Mouse (Mus musculus) layer of hippocampus, adult 8-10 months (tissue): ENCODE data around the gene Vasn. TPM values are rescaled to one million over a fixed set of nuclear protein-coding genes. Genes with fewer than 3 reads are reported as not detected.

Experiments
- DNase-seq, 2 experiments: peaks; one replicate each; pipeline ENCODE4 v3.0.0; 2022; ENCODE audit warnings: low spot score in 2 of 2
- total RNA-seq, 4 experiments: library from RNA; stranded (reverse); gene quantifications; 2 replicates each; pipeline ENCODE4 v1.2.4; 2022

The Vasn gene
- total RNA-seq: 10 to 100 TPM in 1 of 4 experiments, 1 to 10 TPM in 3; 4.8 to 10.2 (median 6.7) TPM

- peak; percentile 58 to 72 for DNase-seq
Observed at GRCm38 (mm10) chr16:4639831-4640237, at the start of gene Vasn, which contains the start of gene Dnaja3. Gene Vasn (plus strand): TSS chr16:4639941. Gene Dnaja3 (plus strand): TSS chr16:4639989.

- DNase-seq: no peak
Observed at GRCm38 (mm10) chr16:4590236-4590635, 49.5 kb upstream of the Vasn start.

GRCm38 (mm10) chr16:4592909-4593875, 46.5 kb upstream of the Vasn start:
- DNase-seq: peak in 1 of 2 experiments; percentile 41

GRCm38 (mm10) chr16:4593971-4594813, 45.5 kb upstream of the Vasn start, which contains the start of gene Glis2:
Gene Glis2 (plus strand): TSS chr16:4594713.
- DNase-seq: no peak

- no peak for DNase-seq
Observed at GRCm38 (mm10) chr16:4594814-4595526, 44.8 kb upstream of the Vasn start.

GRCm38 (mm10) chr16:4595527-4595963, 44.2 kb upstream of the Vasn start:
- DNase-seq: no peak

GRCm38 (mm10) chr16:4596141-4596728, 43.5 kb upstream of the Vasn start:
- no peak for DNase-seq

GRCm38 (mm10) chr16:4596836-4597235, 42.9 kb upstream of the Vasn start:
- DNase-seq: no peak

GRCm38 (mm10) chr16:4597296-4597695, 42.4 kb upstream of the Vasn start:
- no peak for DNase-seq

- no peak for DNase-seq
Observed at GRCm38 (mm10) chr16:4598041-4598440, 41.7 kb upstream of the Vasn start.

GRCm38 (mm10) chr16:4598891-4599543, 40.7 kb upstream of the Vasn start:
- DNase-seq: no peak

- DNase-seq: no peak
Observed at GRCm38 (mm10) chr16:4599616-4600015, 40.1 kb upstream of the Vasn start.

- no peak for DNase-seq
Observed at GRCm38 (mm10) chr16:4600701-4601310, 38.9 kb upstream of the Vasn start.

- DNase-seq: no peak
Observed at GRCm38 (mm10) chr16:4602189-4602588, 37.6 kb upstream of the Vasn start.

GRCm38 (mm10) chr16:4602766-4603452, 36.8 kb upstream of the Vasn start:
- DNase-seq: no peak

GRCm38 (mm10) chr16:4603453-4603837, 36.3 kb upstream of the Vasn start:
- no peak for DNase-seq

GRCm38 (mm10) chr16:4604293-4604837, 35.4 kb upstream of the Vasn start:
- DNase-seq: no peak

- no peak for DNase-seq
Observed at GRCm38 (mm10) chr16:4605514-4606131, 34.1 kb upstream of the Vasn start.
